Mouse (Mus musculus): ENCODE results near the gene Vip. TPM values are rescaled to one million over a fixed set of nuclear protein-coding genes. Genes with fewer than 3 reads are reported as not detected.

The Vip gene
- polyA plus RNA-seq, 1 experiment from 2014 or later: 0.93 TPM

- Histone ChIP-seq H3K4me1 (replicated peaks; ENCODE audit: control insufficient read depth, insufficient read depth, low read length) (no peaks in the 10 kb centered on the region), H3K27ac (ENCODE audit: low read length) (no peak overlapping the region), H3K27me3 (ENCODE audit: control insufficient read depth, insufficient read depth, low read depth, low read length) (no peaks in the 10 kb centered on the region), H3K36me3 (ENCODE audit: control insufficient read depth, insufficient read depth, low read length) (no peaks in the 10 kb centered on the region), H3K9me3 (ENCODE audit: control insufficient read depth, low read length) (no peaks in the 10 kb centered on the region), H3K4me2 (ENCODE audit: low read depth, low read length) (no peak overlapping the region), H3K4me3 (ENCODE audit: low read length) (no peak overlapping the region), H3K9ac (ENCODE audit: low read length) (no peak overlapping the region)
- ATAC-seq (ENCODE audit: low read depth): no peak
- WGBS: 73% methylated on average over 3 of the region's 3 CpGs
These were observed 30.1 kb upstream of the Vip start for GRCm38 (mm10) chr10:5608874-5609273.

- Histone ChIP-seq H3K27ac (ENCODE audit: low read length) (no peak overlapping the region), H3K4me3 (ENCODE audit: low read length) (no peak overlapping the region), H3K27me3 (ENCODE audit: control insufficient read depth, insufficient read depth, low read depth, low read length) (no peaks in the 10 kb centered on the region), H3K4me2 (ENCODE audit: low read depth, low read length) (no peak overlapping the region), H3K4me1 (replicated peaks; ENCODE audit: control insufficient read depth, insufficient read depth, low read length) (no peaks in the 10 kb centered on the region), H3K36me3 (ENCODE audit: control insufficient read depth, insufficient read depth, low read length) (no peaks in the 10 kb centered on the region), H3K9me3 (ENCODE audit: control insufficient read depth, low read length) (no peaks in the 10 kb centered on the region), H3K9ac (ENCODE audit: low read length) (no peak overlapping the region)
- WGBS: 60% methylated on average over 13 of the region's 13 CpGs
- no peak for ATAC-seq (ENCODE audit: low read depth)
These were observed 23.6 kb upstream of the Vip start for GRCm38 (mm10) chr10:5615186-5616040.

- WGBS: 74% methylated on average over 5 of the region's 5 CpGs
- Histone ChIP-seq H3K4me2 (ENCODE audit: low read depth, low read length) (no peak overlapping the region), H3K27me3 (ENCODE audit: control insufficient read depth, insufficient read depth, low read depth, low read length) (no peaks in the 10 kb centered on the region), H3K9me3 (ENCODE audit: control insufficient read depth, low read length) (no peaks in the 10 kb centered on the region), H3K4me3 (ENCODE audit: low read length) (no peak overlapping the region), H3K36me3 (ENCODE audit: control insufficient read depth, insufficient read depth, low read length) (no peaks in the 10 kb centered on the region), H3K9ac (ENCODE audit: low read length) (no peak overlapping the region), H3K27ac (ENCODE audit: low read length) (no peak overlapping the region), H3K4me1 (replicated peaks; ENCODE audit: control insufficient read depth, insufficient read depth, low read length) (no peaks in the 10 kb centered on the region)
- no peak for ATAC-seq (ENCODE audit: low read depth)
These were observed 12.8 kb upstream of the Vip start for GRCm38 (mm10) chr10:5626268-5626667.

GRCm38 (mm10) chr10:5633672-5634200 is 5.3 kb upstream of the Vip start:
- H3K36me3 ChIP-seq (ENCODE audit: control insufficient read depth, insufficient read depth, low read length): no peaks in the 10 kb centered on the region
- no peak for ATAC-seq (ENCODE audit: low read depth)
- H3K4me2 ChIP-seq (ENCODE audit: low read depth, low read length): no peak overlapping the region
- no peak overlapping the region for H3K27ac ChIP-seq (ENCODE audit: low read length)
- no peak overlapping the region for H3K4me3 ChIP-seq (ENCODE audit: low read length)
- WGBS: 61% methylated on average over 4 of the region's 4 CpGs
- no peaks in the 10 kb centered on the region for H3K9me3 ChIP-seq (ENCODE audit: control insufficient read depth, low read length)
- no peaks in the 10 kb centered on the region for H3K4me1 ChIP-seq (replicated peaks; ENCODE audit: control insufficient read depth, insufficient read depth, low read length)
- no peak overlapping the region for H3K9ac ChIP-seq (ENCODE audit: low read length)
- no peaks in the 10 kb centered on the region for H3K27me3 ChIP-seq (ENCODE audit: control insufficient read depth, insufficient read depth, low read depth, low read length)

- H3K36me3 ChIP-seq (ENCODE audit: control insufficient read depth, insufficient read depth, low read length): no peaks in the 10 kb centered on the region
- no peaks in the 10 kb centered on the region for H3K27me3 ChIP-seq (ENCODE audit: control insufficient read depth, insufficient read depth, low read depth, low read length)
- H3K9ac ChIP-seq (ENCODE audit: low read length): no peak overlapping the region
- H3K9me3 ChIP-seq (ENCODE audit: control insufficient read depth, low read length): no peaks in the 10 kb centered on the region
- H3K27ac ChIP-seq (ENCODE audit: low read length): no peak overlapping the region
- no peak overlapping the region for H3K4me2 ChIP-seq (ENCODE audit: low read depth, low read length)
- 17% methylated on average over 1 of the region's 1 CpGs for WGBS
- H3K4me3 ChIP-seq (ENCODE audit: low read length): no peak overlapping the region
- ATAC-seq (ENCODE audit: low read depth): 0 out of 2 replicates have a peak, but pooled peaks have one; percentile 17
- no peaks in the 10 kb centered on the region for H3K4me1 ChIP-seq (replicated peaks; ENCODE audit: control insufficient read depth, insufficient read depth, low read length)
These were observed 4.7 kb upstream of the Vip start for GRCm38 (mm10) chr10:5634336-5634735.

GRCm38 (mm10) chr10:5637322-5637721 is 1.7 kb upstream of the Vip start:
- H3K4me3 ChIP-seq (ENCODE audit: low read length): no peak overlapping the region
- H3K4me2 ChIP-seq (ENCODE audit: low read depth, low read length): no peak overlapping the region
- H3K36me3 ChIP-seq (ENCODE audit: control insufficient read depth, insufficient read depth, low read length): no peaks in the 10 kb centered on the region
- H3K9ac ChIP-seq (ENCODE audit: low read length): no peak overlapping the region
- ATAC-seq (ENCODE audit: low read depth): no peak
- H3K27ac ChIP-seq (ENCODE audit: low read length): no peak overlapping the region
- H3K9me3 ChIP-seq (ENCODE audit: control insufficient read depth, low read length): no peaks in the 10 kb centered on the region
- H3K27me3 ChIP-seq (ENCODE audit: control insufficient read depth, insufficient read depth, low read depth, low read length): no peaks in the 10 kb centered on the region
- H3K4me1 ChIP-seq (replicated peaks; ENCODE audit: control insufficient read depth, insufficient read depth, low read length): no peaks in the 10 kb centered on the region
- WGBS: 67% methylated on average over 4 of the region's 4 CpGs

GRCm38 (mm10) chr10:5681275-5681674 is 42.3 kb downstream of the Vip start:
- no peak overlapping the region for H3K4me3 ChIP-seq (ENCODE audit: low read length)
- WGBS: 67% methylated on average over 2 of the region's 2 CpGs
- no peaks in the 10 kb centered on the region for H3K27me3 ChIP-seq (ENCODE audit: control insufficient read depth, insufficient read depth, low read depth, low read length)

GRCm38 (mm10) chr10:5685608-5686007 is 46.6 kb downstream of the Vip start:
- H3K27ac ChIP-seq (ENCODE audit: low read length): no peak overlapping the region
- H3K4me2 ChIP-seq (ENCODE audit: low read depth, low read length): no peak overlapping the region
- H3K9ac ChIP-seq (ENCODE audit: low read length): no peak overlapping the region
- H3K36me3 ChIP-seq (ENCODE audit: control insufficient read depth, insufficient read depth, low read length): no peaks in the 10 kb centered on the region
- 18% methylated on average over 6 of the region's 6 CpGs for WGBS
- no peak for ATAC-seq (ENCODE audit: low read depth)
- no peaks in the 10 kb centered on the region for H3K9me3 ChIP-seq (ENCODE audit: control insufficient read depth, low read length)
- H3K4me1 ChIP-seq (replicated peaks; ENCODE audit: control insufficient read depth, insufficient read depth, low read length): no peaks in the 10 kb centered on the region
- H3K27me3 ChIP-seq (ENCODE audit: control insufficient read depth, insufficient read depth, low read depth, low read length): no peaks in the 10 kb centered on the region
- no peak overlapping the region for H3K4me3 ChIP-seq (ENCODE audit: low read length)

More at GRCm38 (mm10) chr10:5681275-5681674, 42.3 kb downstream of the Vip start:
- Histone ChIP-seq H3K27ac (ENCODE audit: low read length) (no peak overlapping the region), H3K4me1 (replicated peaks; ENCODE audit: control insufficient read depth, insufficient read depth, low read length) (no peaks in the 10 kb centered on the region), H3K9me3 (ENCODE audit: control insufficient read depth, low read length) (no peaks in the 10 kb centered on the region), H3K36me3 (ENCODE audit: control insufficient read depth, insufficient read depth, low read length) (no peaks in the 10 kb centered on the region), H3K9ac (ENCODE audit: low read length) (no peak overlapping the region), H3K4me2 (ENCODE audit: low read depth, low read length) (no peak overlapping the region)
- ATAC-seq (ENCODE audit: low read depth): no peak

GRCm38 (mm10) chr10:5694351-5694750 is 55.3 kb downstream of the Vip start:
- H3K4me1 ChIP-seq (replicated peaks; ENCODE audit: control insufficient read depth, insufficient read depth, low read length): no peaks in the 10 kb centered on the region

More at GRCm38 (mm10) chr10:5694351-5694750, 55.3 kb downstream of the Vip start:
- Histone ChIP-seq H3K36me3 (ENCODE audit: control insufficient read depth, insufficient read depth, low read length) (no peaks in the 10 kb centered on the region), H3K9me3 (ENCODE audit: control insufficient read depth, low read length) (no peaks in the 10 kb centered on the region), H3K4me3 (ENCODE audit: low read length) (no peak overlapping the region), H3K4me2 (ENCODE audit: low read depth, low read length) (no peak overlapping the region), H3K27ac (ENCODE audit: low read length) (no peak overlapping the region), H3K9ac (ENCODE audit: low read length) (no peak overlapping the region), H3K27me3 (ENCODE audit: control insufficient read depth, insufficient read depth, low read depth, low read length) (no peaks in the 10 kb centered on the region)
- WGBS: 48% methylated on average over 1 of the region's 1 CpGs
- ATAC-seq (ENCODE audit: low read depth): no peak
